Mouse (Mus musculus) testis, adult 2 months (tissue): ENCODE measurements around the gene Gm45711.
A peak's percentile ranks its signal among the peaks of the same experiment; 100 is the strongest.

Experiments used
- CTCF ChIP-seq: fragments of 200-500 bp; IDR thresholded peaks from 2 replicates; pipeline ENCODE4 v1.5.1; 2012; ENCODE audit warnings: low read depth, mild to moderate bottlenecking, inconsistent platforms, low read length, moderate library complexity; ENCODE audit not compliant: control insufficient read depth, insufficient read depth, insufficient replicate concordance
- POLR2A ChIP-seq: fragments of 200-500 bp; IDR thresholded peaks from 2 replicates; pipeline ENCODE4 v1.6.1; 2012; ENCODE audit warnings: low read depth, mild to moderate bottlenecking, inconsistent platforms, low read length, moderate library complexity; ENCODE audit not compliant: control insufficient read depth

DNA sequence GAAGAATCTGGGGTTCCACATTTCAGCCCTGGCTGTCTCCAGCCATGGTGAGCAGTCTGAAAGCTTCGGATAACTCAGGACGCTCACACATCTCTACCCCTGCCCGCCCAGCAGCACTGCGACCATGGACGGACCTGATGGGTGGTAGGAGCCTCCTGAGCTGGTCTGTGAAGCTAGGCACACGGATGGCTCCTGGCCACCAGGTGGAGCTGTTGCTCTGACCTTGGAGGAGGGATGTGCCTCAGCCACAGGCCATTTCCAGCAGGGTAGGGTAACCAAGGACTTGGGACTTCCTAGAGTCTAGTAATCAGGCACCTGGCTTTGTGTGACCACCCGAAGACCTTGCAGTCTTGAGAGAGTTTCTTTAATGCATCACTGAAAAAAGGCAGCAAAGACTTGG is 34.1 kb upstream of the Gm45711 start:
- TF ChIP-seq CTCF = peak; percentile 94; the same call in 1 of the 2 replicates
- no peak for TF ChIP-seq POLR2A
